Mouse (Mus musculus) megakaryocyte, embryonic 14.5 days (primary cell): ENCODE data around the gene R3hdm2.

Experiments
- FLI1 ChIP-seq: IDR thresholded peaks from 2 replicates; pipeline ENCODE4 v1.6.1; 2012; ENCODE audit warnings: low read length, inconsistent platforms, mixed read lengths
- GATA1 ChIP-seq: IDR thresholded peaks from 3 replicates; pipeline ENCODE4 v1.6.1; 2012; ENCODE audit warnings: mixed read lengths, low read length, inconsistent platforms, borderline replicate concordance

GRCm38 (mm10) chr10:127412776-127413175 lies 32.6 kb downstream of the R3hdm2 start:
- TF ChIP-seq GATA1 (no peak), FLI1 (no peak)
